Mouse (Mus musculus): ENCODE measurements around the gene Gpc6.

- TF ChIP-seq CTCF (IDR thresholded peaks at IDR 0.05; ENCODE audit: extremely low read depth, insufficient read depth, low read length) (no peak), POLR2A (IDR thresholded peaks at IDR 0.05; ENCODE audit: extremely low read depth, insufficient read depth, low read length) (no peak)
Observed at GRCm38 (mm10) chr14:117993845-117994244, 1068.7 kb downstream of the Gpc6 start.

Data from cortical plate, adult 2 months (tissue).